Mouse (Mus musculus): ENCODE data around the gene Spg21. TPM values are rescaled to one million over a fixed set of nuclear protein-coding genes. Genes with fewer than 3 reads are reported as not detected.

Gene Spg21
- polyA plus RNA-seq (2016; fragmentation: Nextera tagmentation; extraction: Ambion mirVana) = 98.2 and 102 TPM in 2 replicates

DNA sequence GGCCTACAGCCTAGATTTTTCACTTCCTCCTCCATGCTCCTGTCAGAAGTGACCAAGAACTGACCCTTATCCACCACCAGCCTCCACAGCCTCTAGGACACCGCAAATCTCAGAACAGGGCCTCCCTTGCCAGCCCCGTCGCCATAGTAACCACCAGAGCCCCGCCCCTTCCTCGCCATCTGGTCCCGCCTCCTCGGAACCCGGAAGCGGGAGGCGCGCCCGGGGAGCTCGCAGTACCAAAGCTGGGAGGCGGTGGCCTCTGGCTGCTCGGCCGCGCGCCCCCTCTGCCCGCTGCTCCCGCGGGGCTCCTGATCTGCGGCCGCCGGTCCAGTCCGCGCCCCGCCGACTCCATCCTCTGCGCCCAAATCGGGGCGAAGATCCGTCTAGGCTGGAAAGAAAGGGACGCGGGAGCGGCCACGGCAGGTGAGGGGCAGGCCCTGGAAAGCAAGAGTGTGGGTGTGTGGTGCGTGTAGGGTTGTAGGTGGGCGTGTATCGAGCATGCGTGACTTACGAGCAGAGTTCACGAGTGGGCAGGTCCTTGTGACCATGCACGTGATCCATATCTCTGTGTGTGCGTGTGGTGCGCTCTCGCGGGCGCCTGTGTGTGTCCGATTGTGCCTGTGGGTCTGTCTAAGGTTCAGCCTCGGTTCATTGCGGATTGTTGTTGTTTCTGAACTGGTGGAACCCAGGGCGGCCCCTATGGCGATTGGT lies at the start of gene Spg21:
TSS of gene Spg21 (plus strand) at position 216 of the 711 bp plus-strand sequence.
- peak; percentile 98 for DNase-seq (ENCODE audit: low spot score)
- H3K27ac ChIP-seq = peak within 1 kb of the TSS; percentile 93
- no peaks in the 10 kb centered on the region for H3K27me3 ChIP-seq (ENCODE audit: insufficient read depth, poor library complexity, severe bottlenecking)
- H3K9me3 ChIP-seq = no peaks in the 10 kb centered on the region
- peak within 1 kb of the TSS; percentile 85 for H3K4me3 ChIP-seq
- peaks cover 26% of the 10 kb centered on the region for H3K4me1 ChIP-seq (replicated peaks)
- peaks cover 18% of the 10 kb centered on the region for H3K36me3 ChIP-seq
- under 1% methylated on average over 53 of the region's 53 CpGs for WGBS

DNA sequence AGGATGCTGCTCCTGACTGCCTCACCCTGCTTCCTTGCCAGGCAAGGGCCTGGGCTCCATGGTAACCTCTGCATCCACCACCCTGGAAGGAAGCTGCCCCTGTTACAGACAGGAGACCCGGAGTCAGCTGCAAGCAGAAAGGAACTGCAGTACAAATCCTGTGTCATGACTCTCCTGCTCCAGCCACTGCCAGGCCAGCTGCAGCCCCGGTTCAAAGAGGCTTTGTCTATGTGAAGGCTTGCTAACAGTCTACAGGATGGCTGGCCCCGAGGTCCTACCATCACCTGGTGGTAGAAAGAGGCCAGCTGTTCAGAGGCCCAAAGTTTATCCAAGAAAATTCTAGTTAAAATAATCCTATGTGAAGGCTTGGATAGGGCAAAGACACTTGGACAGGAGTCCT lies 49.4 kb upstream of the Spg21 start:
- H3K27me3 ChIP-seq (ENCODE audit: insufficient read depth, poor library complexity, severe bottlenecking) = no peaks in the 10 kb centered on the region
- no peak for DNase-seq (ENCODE audit: low spot score)

DNA sequence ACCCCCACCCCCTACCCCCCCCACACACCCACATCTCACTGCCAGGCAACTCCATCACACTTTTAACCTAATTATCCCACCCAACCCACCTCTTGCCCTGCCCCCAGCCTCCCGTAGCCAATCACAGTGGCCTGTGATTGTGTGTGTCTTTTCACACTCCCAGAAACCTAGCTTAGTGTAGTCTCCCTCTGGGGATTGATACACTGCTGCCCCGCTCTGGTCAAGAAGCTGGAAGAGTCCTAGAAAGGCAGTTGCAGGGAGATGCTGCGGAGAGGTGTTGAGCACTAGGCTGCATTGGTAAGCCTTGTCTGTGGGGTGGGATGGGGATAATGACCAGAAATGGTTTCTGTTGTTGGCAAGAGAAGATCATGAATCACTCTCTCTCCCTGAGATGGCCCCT lies 43.0 kb upstream of the Spg21 start:
- H3K36me3 ChIP-seq = no peaks in the 10 kb centered on the region
- H3K27ac ChIP-seq = no peak overlapping the region
- no peak overlapping the region for H3K4me3 ChIP-seq
- no peaks in the 10 kb centered on the region for H3K9me3 ChIP-seq
- 61% methylated on average over 3 of the region's 3 CpGs for WGBS
- H3K4me1 ChIP-seq (replicated peaks) = 0 out of 2 replicates have a peak, but pooled peaks cover 3% of the 10 kb centered on the region
- DNase-seq (ENCODE audit: low spot score) = no peak
- H3K27me3 ChIP-seq (ENCODE audit: insufficient read depth, poor library complexity, severe bottlenecking) = no peaks in the 10 kb centered on the region

More for the DNA sequence above, 49.4 kb upstream of the Spg21 start:
- no peak overlapping the region for H3K27ac ChIP-seq
- H3K9me3 ChIP-seq = no peaks in the 10 kb centered on the region
- H3K4me3 ChIP-seq = no peak overlapping the region
- WGBS = 75% methylated on average over 3 of the region's 3 CpGs
- H3K36me3 ChIP-seq = no peaks in the 10 kb centered on the region
- no peaks in the 10 kb centered on the region for H3K4me1 ChIP-seq (replicated peaks)

DNA sequence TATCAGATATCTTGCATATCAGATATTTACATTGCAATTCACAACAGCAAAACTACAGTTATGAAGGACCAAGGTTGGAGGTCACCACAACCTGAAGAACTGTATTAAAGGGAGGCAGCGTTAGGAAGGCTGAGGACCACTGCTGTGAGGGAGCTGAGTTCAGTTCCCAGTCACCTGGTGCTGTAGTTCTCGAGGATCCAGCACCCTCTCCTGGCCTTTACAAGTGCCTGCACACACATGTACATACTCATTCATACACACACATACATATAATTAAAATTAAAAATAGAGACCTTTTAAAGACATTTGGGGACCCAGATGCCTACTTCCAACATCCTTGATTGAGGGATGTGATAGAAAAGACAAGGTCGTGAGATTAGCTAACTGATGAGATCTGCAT lies 41.1 kb upstream of the Spg21 start:
- Histone ChIP-seq H3K4me3 (no peak overlapping the region), H3K9me3 (no peaks in the 10 kb centered on the region), H3K4me1 (replicated peaks) (0 out of 2 replicates have a peak, but pooled peaks cover 4% of the 10 kb centered on the region), H3K27ac (no peak overlapping the region), H3K36me3 (no peaks in the 10 kb centered on the region), H3K27me3 (ENCODE audit: insufficient read depth, poor library complexity, severe bottlenecking) (no peaks in the 10 kb centered on the region)
- DNase-seq (ENCODE audit: low spot score) = no peak
- 74% methylated on average over 3 of the region's 3 CpGs for WGBS

DNA sequence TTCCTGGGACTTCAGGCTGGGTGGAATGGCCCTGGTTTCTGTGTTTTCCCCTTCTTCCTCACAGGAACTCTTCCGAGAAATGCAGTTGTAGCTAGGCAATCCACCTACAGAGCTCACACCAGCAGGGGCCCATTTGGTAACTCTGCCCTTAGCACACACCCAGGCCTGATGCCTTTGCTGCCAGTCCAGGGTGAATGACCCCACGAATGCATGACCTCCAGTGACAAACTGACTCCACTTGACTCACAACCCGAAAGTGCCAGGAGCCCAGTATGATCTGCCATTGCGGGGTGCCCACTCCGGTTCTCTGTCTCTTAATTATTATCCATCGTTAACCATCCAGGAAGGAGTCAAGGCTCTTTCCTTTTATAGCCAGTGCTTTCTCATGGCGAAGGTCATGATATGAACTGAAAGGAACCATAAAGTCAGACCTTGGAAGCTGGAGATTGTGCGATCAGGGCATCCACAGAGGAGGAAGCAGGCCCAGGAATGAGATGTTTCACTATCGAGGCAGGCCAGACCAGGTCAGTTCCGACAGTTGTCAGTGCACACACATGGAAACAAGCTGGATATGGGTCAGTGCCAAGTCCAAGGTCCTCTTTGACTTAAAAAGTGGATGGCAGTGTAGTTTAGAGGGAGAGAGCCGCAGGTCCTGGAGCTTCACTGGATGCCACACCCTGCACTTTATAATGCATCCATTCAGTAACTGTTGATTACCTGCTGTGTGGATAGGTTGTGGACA lies 37.8 kb upstream of the Spg21 start, which contains the start of gene Slc51b:
TSS of gene Slc51b (minus strand) at position 196 of the 742 bp plus-strand sequence.
- Histone ChIP-seq H3K9me3 (no peaks in the 10 kb centered on the region), H3K4me1 (replicated peaks) (0 out of 2 replicates have a peak, but pooled peaks cover 3% of the 10 kb centered on the region), H3K4me3 (no peak within 1 kb of the TSS), H3K27me3 (ENCODE audit: insufficient read depth, poor library complexity, severe bottlenecking) (no peaks in the 10 kb centered on the region), H3K27ac (no peak within 1 kb of the TSS), H3K36me3 (no peaks in the 10 kb centered on the region)
- WGBS = 83% methylated on average over 11 of the region's 11 CpGs
- DNase-seq (ENCODE audit: low spot score) = no peak

DNA sequence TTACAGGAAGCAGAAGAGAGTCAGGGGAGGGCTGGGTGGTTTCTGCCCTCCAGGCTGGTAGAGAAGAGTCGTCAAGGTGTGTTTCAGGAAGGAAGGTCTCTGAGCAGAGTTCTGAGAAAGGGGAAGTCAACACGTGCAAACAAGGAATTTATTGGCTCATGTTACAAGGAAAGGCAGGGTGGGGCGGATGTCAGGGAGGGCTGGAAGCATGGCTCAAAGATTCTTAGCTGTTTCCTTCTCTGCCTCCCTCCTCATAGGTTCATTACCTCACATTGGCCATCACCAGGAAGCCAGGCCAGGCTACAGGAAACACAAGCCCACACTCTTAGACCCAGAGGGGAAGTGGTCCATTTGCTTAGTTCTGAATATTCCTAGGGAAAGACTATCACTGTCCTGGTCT lies 36.4 kb upstream of the Spg21 start:
- Histone ChIP-seq H3K36me3 (no peaks in the 10 kb centered on the region), H3K4me3 (no peak overlapping the region), H3K27ac (no peak overlapping the region), H3K27me3 (ENCODE audit: insufficient read depth, poor library complexity, severe bottlenecking) (no peaks in the 10 kb centered on the region), H3K4me1 (replicated peaks) (0 out of 2 replicates have a peak, but pooled peaks cover 3% of the 10 kb centered on the region), H3K9me3 (no peaks in the 10 kb centered on the region)
- WGBS = 47% methylated on average over 3 of the region's 3 CpGs
- no peak for DNase-seq (ENCODE audit: low spot score)

DNA sequence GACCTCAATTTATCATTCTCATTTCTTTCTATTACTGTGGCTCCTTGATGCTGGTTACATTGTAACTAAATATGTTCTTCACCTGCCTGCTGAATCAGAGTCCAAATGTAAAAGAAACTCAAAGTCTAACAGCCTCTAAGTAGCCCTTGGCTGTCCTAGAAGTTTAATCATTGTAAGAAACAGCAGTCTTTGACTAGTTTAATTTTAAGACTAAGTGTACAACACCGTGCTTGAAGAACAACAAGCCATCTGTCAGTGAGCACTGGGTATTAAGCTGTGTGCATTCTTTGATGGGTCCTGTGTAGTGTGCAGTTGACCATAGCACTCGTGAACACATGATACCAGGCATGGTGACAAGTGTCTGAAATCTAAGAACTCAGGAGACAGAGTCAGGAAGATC lies 33.2 kb upstream of the Spg21 start:
- Histone ChIP-seq H3K27me3 (ENCODE audit: insufficient read depth, poor library complexity, severe bottlenecking) (no peaks in the 10 kb centered on the region), H3K36me3 (no peaks in the 10 kb centered on the region), H3K27ac (no peak overlapping the region), H3K4me1 (replicated peaks) (0 out of 2 replicates have a peak, but pooled peaks cover 3% of the 10 kb centered on the region), H3K9me3 (no peaks in the 10 kb centered on the region), H3K4me3 (no peak overlapping the region)
- 80% methylated on average over 2 of the region's 2 CpGs for WGBS
- no peak for DNase-seq (ENCODE audit: low spot score)

DNA sequence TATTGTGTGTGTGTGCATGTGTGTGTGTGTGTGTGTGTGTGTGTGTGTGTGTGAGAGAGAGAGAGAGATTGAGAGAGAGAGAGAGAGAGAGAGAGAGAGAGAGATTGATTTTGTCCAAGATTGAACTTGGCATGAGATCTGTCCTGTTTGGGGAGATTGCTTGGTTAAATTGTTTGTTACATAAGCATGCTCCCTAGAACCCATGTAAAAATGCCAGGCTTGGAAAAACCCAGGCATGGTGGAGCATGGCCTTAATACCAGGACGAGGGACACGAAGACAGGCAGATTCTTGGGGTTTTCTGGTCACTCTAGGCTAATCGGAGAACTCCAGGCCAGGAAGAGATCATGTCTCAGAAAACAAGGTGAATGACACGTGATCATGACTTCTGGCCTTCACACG lies 32.7 kb upstream of the Spg21 start:
- no peak overlapping the region for H3K27ac ChIP-seq
- no peaks in the 10 kb centered on the region for H3K27me3 ChIP-seq (ENCODE audit: insufficient read depth, poor library complexity, severe bottlenecking)
- H3K9me3 ChIP-seq = no peaks in the 10 kb centered on the region
- DNase-seq (ENCODE audit: low spot score) = no peak
- no peaks in the 10 kb centered on the region for H3K36me3 ChIP-seq
- H3K4me3 ChIP-seq = no peak overlapping the region
- 89% methylated on average over 5 of the region's 5 CpGs for WGBS
- H3K4me1 ChIP-seq (replicated peaks) = 0 out of 2 replicates have a peak, but pooled peaks cover 3% of the 10 kb centered on the region

DNA sequence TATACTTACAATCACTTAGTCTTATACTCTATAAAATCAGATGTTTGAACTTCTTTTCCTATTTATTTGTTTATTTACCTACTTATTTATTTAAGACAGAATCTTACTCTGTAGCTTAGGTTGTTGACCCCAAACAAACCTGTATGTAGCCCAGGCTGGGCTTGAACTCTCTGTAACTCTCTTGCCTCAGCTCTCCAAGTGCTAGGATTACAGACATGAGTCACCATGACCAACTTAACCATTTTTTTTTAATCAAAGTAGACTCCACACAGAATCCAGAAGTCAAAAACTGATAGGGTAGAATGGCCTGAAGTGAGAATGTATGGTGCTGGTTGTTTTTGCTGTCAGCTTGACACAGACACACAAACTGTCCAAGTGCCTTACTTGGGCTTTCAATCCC lies 30.3 kb upstream of the Spg21 start:
- H3K4me3 ChIP-seq = no peak overlapping the region
- no peak for DNase-seq (ENCODE audit: low spot score)
- no peak overlapping the region for H3K27ac ChIP-seq
- H3K27me3 ChIP-seq (ENCODE audit: insufficient read depth, poor library complexity, severe bottlenecking) = no peaks in the 10 kb centered on the region
- no peaks in the 10 kb centered on the region for H3K36me3 ChIP-seq
- H3K9me3 ChIP-seq = no peaks in the 10 kb centered on the region
- H3K4me1 ChIP-seq (replicated peaks) = no peaks in the 10 kb centered on the region

DNA sequence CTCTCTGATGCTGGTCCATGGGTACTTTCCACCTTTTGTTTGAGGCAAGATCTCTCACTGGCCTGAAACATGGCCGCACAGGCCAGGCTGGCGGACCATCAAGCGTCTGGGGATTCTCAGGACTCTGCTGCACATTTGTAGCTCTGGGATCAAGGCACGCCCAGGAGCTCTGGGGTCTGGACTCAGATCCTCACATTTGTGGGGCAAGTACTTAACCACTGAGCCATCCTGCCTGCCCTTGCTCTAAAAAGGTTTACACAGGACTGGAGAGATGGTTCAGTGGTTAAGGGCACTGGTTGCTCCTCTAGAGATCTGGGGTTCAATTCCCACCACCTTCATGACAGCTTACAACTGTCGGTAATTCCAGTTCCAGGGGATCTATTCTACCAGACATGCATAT lies 29.8 kb upstream of the Spg21 start:
- Histone ChIP-seq H3K36me3 (no peaks in the 10 kb centered on the region), H3K27me3 (ENCODE audit: insufficient read depth, poor library complexity, severe bottlenecking) (no peaks in the 10 kb centered on the region)
- 84% methylated on average over 5 of the region's 5 CpGs for WGBS

DNA sequence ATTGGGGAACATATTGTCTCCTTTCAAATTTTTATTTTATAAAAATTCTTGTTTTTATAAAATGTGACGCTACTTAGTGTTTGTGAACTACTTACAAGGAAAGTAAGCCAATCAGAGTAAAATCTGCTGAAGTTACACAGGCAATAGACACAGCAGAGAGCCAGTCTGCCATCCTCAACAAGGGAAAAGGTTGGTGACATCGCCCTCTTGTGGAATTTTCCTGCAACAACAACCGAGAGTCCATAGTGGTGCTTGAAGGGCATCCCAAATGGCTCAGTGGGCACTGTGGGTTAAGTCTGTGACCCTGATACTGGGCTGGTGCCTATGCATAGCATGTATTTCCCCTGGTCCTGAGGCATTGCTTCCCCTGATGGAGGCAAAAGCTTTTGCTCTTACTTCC lies 28.5 kb upstream of the Spg21 start:
- Histone ChIP-seq H3K27ac (no peak overlapping the region), H3K4me1 (replicated peaks) (peaks cover 10% of the 10 kb centered on the region), H3K9me3 (no peaks in the 10 kb centered on the region), H3K36me3 (no peaks in the 10 kb centered on the region), H3K4me3 (no peak overlapping the region), H3K27me3 (ENCODE audit: insufficient read depth, poor library complexity, severe bottlenecking) (no peaks in the 10 kb centered on the region)
- peak; percentile 81 for DNase-seq (ENCODE audit: low spot score)
- 3% methylated on average over 3 of the region's 3 CpGs for WGBS

More for the DNA sequence above, 29.8 kb upstream of the Spg21 start:
- DNase-seq (ENCODE audit: low spot score) = no peak
- H3K4me3 ChIP-seq = no peak overlapping the region
- H3K9me3 ChIP-seq = no peaks in the 10 kb centered on the region
- no peak overlapping the region for H3K27ac ChIP-seq
- H3K4me1 ChIP-seq (replicated peaks) = 0 out of 2 replicates have a peak, but pooled peaks cover 2% of the 10 kb centered on the region

DNA sequence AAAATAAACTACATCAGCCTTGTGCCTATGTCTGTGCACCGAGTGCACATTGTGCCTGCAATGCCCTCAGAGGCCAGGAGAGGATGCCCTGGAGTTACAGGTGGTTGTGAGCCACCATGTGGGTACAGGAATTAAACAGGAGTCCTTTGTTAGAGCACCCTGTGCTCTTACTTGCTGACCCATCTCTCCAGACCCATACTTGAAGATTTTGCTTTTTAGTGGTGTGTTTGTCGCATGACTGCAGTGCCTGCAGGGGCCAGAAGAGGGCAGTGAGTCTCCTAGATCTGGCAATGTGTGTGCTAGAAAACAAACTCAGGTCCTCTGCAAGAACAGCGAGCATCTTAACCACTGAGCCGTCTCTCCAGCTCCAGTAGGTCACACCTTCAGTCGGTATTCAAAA lies 26.6 kb upstream of the Spg21 start:
- H3K27me3 ChIP-seq (ENCODE audit: insufficient read depth, poor library complexity, severe bottlenecking) = no peaks in the 10 kb centered on the region
- H3K9me3 ChIP-seq = no peaks in the 10 kb centered on the region
- WGBS = 58% methylated on average over 5 of the region's 5 CpGs
- peaks cover 10% of the 10 kb centered on the region for H3K4me1 ChIP-seq (replicated peaks)
- H3K36me3 ChIP-seq = peaks cover 11% of the 10 kb centered on the region
- peak; percentile 57 for DNase-seq (ENCODE audit: low spot score)
- no peak overlapping the region for H3K4me3 ChIP-seq
- no peak overlapping the region for H3K27ac ChIP-seq

DNA sequence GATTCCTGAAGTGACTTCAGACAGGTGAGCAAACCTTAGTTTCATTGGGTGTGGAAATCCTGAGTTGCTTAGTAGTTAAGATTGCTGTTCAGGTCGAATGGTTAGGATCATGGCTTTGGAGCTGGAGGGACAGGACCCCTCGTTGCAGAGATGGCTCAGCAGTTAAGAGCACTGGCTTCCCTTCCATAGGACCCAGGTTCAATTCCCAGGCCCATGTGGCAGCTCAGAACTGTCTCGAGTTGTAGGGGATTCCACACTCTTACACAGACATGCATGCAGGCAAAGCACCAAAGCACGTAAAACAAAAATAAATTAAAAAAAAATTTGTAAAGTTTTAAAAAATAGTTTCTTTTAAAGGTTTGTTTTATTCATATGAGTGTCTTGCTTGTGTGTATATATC lies 25.5 kb upstream of the Spg21 start:
- H3K4me3 ChIP-seq = peak overlapping the region; percentile 79
- DNase-seq (ENCODE audit: low spot score) = no peak
- no peaks in the 10 kb centered on the region for H3K9me3 ChIP-seq
- no peak overlapping the region for H3K27ac ChIP-seq
- 70% methylated on average over 4 of the region's 4 CpGs for WGBS
- peaks cover 10% of the 10 kb centered on the region for H3K4me1 ChIP-seq (replicated peaks)
- peaks cover 19% of the 10 kb centered on the region for H3K36me3 ChIP-seq
- H3K27me3 ChIP-seq (ENCODE audit: insufficient read depth, poor library complexity, severe bottlenecking) = no peaks in the 10 kb centered on the region
